Mouse (Mus musculus) induced T-regulatory cell, adult 2 months (primary cell): ENCODE measurements around the gene Wnt16.

ENCODE experiments used
- DNase-seq: peaks from one replicate; pipeline ENCODE4 v3.0.0-alpha.2; 2012; ENCODE audit warnings: low read depth

The Wnt16 gene

DNA sequence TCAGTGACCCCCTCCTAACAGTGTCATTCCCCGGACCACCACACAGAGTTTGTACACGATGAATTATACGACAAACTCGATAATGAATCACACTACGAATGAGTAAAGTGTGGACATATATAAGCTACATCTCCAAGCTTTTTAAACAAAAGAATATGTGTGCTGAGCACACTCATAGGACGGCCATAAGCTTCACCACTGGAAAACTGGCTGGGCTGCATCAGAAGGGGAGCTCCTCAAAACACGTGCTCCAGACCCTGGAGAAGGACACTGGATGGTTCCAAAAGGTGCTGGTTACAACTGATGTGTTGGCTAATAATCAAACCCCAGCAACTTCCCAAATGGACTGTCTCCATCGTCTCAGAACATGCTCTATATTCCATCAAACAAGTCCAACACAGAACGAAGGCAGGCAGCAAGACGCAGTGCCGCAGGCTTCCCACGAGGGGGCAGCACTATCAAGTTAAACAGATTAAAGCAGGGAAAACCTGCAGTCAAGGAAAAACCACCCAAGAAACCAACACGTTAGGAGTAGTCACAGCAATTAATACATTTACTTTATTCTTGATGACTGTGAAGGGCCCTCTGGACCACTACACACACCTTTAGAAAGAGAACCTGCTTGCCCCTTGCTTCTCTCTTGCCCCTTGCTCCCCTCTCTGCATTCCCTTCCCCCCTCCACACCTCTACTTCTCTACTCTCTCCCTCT, 37.5 kb downstream of the Wnt16 start:
- peak; percentile 85 for DNase-seq

DNA sequence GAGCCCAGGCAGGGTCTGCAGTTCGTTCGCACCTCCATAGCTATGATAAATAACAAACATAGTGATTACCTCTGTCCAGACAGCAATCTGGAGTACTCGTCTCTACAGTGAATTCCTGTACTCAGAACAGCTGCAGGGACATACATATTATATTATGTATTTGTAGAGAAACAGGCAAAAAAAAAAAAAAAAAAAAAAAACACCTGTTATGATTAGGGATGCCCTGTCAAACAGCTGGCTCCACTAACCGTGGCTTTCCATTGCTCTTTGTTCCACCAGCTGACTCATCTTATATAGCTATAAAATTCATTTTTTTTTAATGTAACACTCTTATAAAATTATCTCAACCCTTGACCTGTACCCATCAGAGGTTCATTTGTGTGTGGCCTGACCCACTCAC, 38.3 kb downstream of the Wnt16 start:
- no peak for DNase-seq

- DNase-seq = no peak
Measured at GRCm38 (mm10) chr6:22327091-22327490, 39.1 kb downstream of the Wnt16 start.

DNA sequence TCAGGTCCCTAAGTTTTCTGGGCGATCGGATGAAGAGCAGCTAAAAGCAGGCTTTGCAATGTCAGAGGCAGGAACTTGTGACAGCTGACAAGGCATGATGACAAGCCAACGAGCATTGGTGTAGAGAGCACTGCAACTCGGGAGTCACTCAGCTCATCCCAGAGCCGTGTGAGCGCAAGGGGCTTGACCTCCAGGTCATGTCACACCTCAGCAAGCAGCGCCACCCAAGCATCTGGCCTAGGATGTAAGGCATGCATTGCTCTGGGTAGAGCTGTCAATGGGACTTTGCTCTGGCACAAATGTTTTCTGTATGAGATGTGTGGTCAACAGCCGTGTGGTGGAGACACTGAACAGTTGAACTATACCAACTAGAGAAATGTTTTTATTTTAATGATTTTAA, 39.9 kb downstream of the Wnt16 start:
- DNase-seq = no peak

- DNase-seq = peak; percentile 84
Measured at GRCm38 (mm10) chr6:22330169-22330960, 42.3 kb downstream of the Wnt16 start.

- no peak for DNase-seq
Measured at GRCm38 (mm10) chr6:22332548-22332947, 44.5 kb downstream of the Wnt16 start.

GRCm38 (mm10) chr6:22339763-22340542, 51.9 kb downstream of the Wnt16 start:
- peak; percentile 58 for DNase-seq

- DNase-seq = peak; percentile 29
Measured at GRCm38 (mm10) chr6:22340779-22341178, 52.8 kb downstream of the Wnt16 start.

- DNase-seq = no peak
Measured at GRCm38 (mm10) chr6:22343292-22343691, 55.3 kb downstream of the Wnt16 start.

DNA sequence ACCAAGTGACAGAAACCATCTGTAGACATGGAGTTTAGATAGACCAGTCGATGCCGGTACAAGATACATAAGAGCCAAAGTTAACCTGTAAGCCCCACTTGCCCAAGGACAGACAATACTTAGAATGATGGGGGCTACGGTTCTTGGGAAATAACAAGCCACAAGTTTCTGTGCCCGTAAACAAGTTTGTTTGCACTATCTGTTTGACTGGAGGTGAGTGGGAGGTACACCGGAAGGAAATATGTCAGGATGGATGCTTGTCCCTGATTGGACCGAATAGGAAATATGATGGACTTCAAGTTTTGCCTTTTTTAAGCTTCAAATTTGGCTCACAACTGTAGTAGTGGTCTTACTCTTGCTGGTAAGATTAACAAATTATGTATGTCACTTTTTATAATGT, 55.7 kb downstream of the Wnt16 start:
- DNase-seq = peak; percentile 71

GRCm38 (mm10) chr6:22344443-22344842, 56.4 kb downstream of the Wnt16 start:
- no peak for DNase-seq

DNA sequence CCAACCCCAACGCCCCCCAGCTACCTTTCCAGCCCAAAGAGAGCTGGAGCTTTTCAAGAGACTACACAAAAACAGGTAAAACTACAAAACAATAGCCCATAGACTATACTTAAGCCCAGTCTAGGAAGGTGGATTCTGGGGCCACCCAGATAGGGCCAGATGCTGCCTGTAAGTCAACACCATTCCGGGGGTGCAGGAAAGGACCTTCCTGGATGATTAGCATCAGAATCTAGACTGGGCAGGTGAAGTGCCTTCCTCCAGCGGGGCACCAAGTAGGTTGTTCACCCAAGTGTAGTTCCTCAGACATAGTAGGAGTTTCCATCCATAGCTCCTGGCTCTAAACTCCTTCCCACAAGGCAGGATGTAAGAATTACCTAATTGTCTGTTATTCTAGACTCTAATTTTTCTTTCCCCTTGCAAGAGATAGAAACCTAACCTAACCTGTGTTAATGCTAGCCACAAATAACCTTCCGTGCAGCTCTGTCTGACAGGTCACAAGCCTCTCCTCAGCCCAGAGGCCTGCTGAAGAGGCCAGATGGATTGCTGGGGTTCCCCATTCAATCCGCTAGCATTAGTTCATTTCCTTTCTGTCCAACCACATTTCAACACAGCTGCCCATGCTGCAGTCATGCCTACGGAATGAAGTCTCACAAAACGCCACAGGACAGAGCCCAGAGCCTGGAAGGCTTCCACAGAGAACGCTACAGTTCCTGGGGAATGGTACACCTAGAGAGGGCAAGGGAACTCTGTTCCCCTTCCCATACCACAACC, 59.3 kb downstream of the Wnt16 start:
- DNase-seq = peak; percentile 54
